Mouse (Mus musculus) heart, adult 2 months (tissue): ENCODE measurements around the gene Zfp750. TPM values are rescaled to one million over a fixed set of nuclear protein-coding genes. Genes with fewer than 3 reads are reported as not detected.

Experiments used
- DNase-seq, 2 experiments: peaks; one replicate each; pipeline ENCODE4 v3.0.0; 2021
- H3K27ac ChIP-seq: fragments of 200-600 bp; 2 replicates; pipeline ENCODE4 v1.8.1; 2022
- H3K27me3 ChIP-seq: fragments of 200-500 bp; 2 replicates; pipeline ENCODE4 v1.6.1; 2012; ENCODE audit warnings: mild to moderate bottlenecking, low read length, inconsistent platforms, mixed read lengths; ENCODE audit not compliant: control insufficient read depth, insufficient read depth
- H3K36me3 ChIP-seq: fragments of 200-500 bp; 2 replicates; pipeline ENCODE4 v1.6.1; 2012; ENCODE audit warnings: low read length, inconsistent platforms; ENCODE audit not compliant: control insufficient read depth, insufficient read depth
- H3K4me1 ChIP-seq: fragments of 200-500 bp; 2 replicates; pipeline ENCODE4 v1.6.1; 2011; ENCODE audit warnings: low read length; ENCODE audit not compliant: control insufficient read depth, insufficient read depth
- H3K4me3 ChIP-seq: fragments of 200-600 bp; 2 replicates; pipeline ENCODE4 v1.8.1; 2022
- H3K79me2 ChIP-seq: fragments of 200-500 bp; replicated peaks from 2 replicates; pipeline ENCODE4 v1.6.1; 2012; ENCODE audit warnings: mild to moderate bottlenecking, inconsistent platforms, low read length, moderate library complexity, mixed read lengths; ENCODE audit not compliant: control insufficient read depth, insufficient read depth
- H3K9ac ChIP-seq: fragments of 200-500 bp; 2 replicates; pipeline ENCODE4 v1.6.1; 2012; ENCODE audit warnings: low read depth, mild to moderate bottlenecking, control low read depth, inconsistent platforms, low read length, mixed read lengths
- CTCF ChIP-seq: fragments of 200-600 bp; IDR thresholded peaks from 2 replicates; pipeline ENCODE4 v1.8.1; 2022; ENCODE audit warnings: antibody characterized with exemption, mild to moderate bottlenecking, moderate library complexity
- EP300 ChIP-seq: fragments of 200-500 bp; IDR thresholded peaks from 2 replicates; pipeline ENCODE4 v1.6.1; 2011; ENCODE audit warnings: low read depth, low read length, control low read depth; ENCODE audit not compliant: insufficient read depth
- POLR2A ChIP-seq: fragments of 200-500 bp; IDR thresholded peaks from 2 replicates; pipeline ENCODE4 v1.6.1; 2011; ENCODE audit warnings: mild to moderate bottlenecking, low read depth, low read length, control low read depth; ENCODE audit not compliant: insufficient read depth
- WGBS: fragments of 180-500 bp; shearing (Covaris S2); methylation state at CpG from one replicate; pipeline ENCODE4 v1.1.7; 2018; 5-methylcytosine and 5-hydroxymethylcytosine counted together
- intact Hi-C: fragments of 180-260 bp; cut with DNase I; formaldehyde crosslinking; loops from one replicate; pipeline ENCODE4 v1.15.1; 2025
- polyA plus RNA-seq: library from polyadenylated mRNA; depleted of rRNA; stranded (reverse); fragments of >200 nt; gene quantifications from 2 replicates; pipeline ENCODE4 v1.2.3, GENCODE M21; 2012
- total RNA-seq, 2 experiments: library from RNA; stranded (reverse); gene quantifications; 2 replicates each; pipeline ENCODE4 v1.2.3; 2021

The Zfp750 gene
- total and polyA plus RNA-seq, 3 experiments: 0.09 to 0.21 (median 0.14) TPM

DNA sequence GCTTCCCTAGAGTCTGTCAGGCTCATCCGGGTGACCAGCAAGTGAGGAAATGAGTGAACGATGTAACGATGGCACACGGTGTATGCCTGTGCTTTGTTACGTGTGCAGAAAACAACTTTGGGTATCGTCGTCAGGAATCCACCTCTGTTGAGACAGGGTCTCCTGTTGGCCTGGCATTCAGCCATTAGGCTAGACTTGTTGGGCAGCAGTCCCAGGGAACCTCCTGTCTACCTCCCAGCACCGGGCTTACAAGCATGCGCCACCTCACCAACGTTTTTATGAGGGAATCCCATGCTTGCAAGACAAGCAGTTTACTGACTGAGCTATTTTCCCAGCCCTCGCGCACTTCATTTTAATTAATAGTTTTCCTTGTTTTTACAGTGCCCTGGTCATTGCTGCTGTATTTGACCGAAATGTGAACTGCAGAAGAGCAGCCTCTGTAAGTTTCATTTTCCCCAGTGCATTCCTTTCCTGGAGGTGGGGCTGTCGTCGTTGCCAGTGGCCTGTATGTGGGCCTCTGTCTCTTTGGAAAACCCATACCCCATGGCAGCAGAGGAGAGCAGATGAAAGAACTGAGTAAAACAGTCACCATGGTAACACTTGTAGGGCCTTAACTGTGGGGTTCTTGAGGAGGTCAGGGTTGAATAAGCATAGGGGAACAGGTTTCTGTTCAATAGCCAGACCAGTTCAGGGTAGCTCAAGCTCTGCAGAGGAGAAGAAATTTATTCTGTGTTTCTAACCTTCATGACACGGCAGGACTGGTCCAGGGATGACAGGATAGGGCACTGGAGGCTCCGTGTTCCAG is 30.9 kb upstream of the Zfp750 start:
- TF ChIP-seq EP300 (no peak), POLR2A (no peak), CTCF (no peak)
- H3K4me1 ChIP-seq: peaks cover 4% of the 10 kb centered on the region
- no peak overlapping the region for H3K27ac ChIP-seq
- no peak overlapping the region for H3K9ac ChIP-seq
- no peak for DNase-seq
- H3K27me3 ChIP-seq: no peaks in the 10 kb centered on the region
- no peak overlapping the region for H3K4me3 ChIP-seq
- no peaks in the 10 kb centered on the region for H3K36me3 ChIP-seq
- intact Hi-C loops: no loop called here
- 64% methylated on average over 17 of the region's 17 CpGs for WGBS
- no peaks in the 10 kb centered on the region for H3K79me2 ChIP-seq

GRCm38 (mm10) chr11:121548996-121549842 is 30.1 kb upstream of the Zfp750 start:
- Histone ChIP-seq H3K36me3 (no peaks in the 10 kb centered on the region), H3K79me2 (no peaks in the 10 kb centered on the region), H3K4me1 (peaks cover 4% of the 10 kb centered on the region), H3K27me3 (no peaks in the 10 kb centered on the region), H3K27ac (no peak overlapping the region), H3K4me3 (no peak overlapping the region), H3K9ac (no peak overlapping the region)
- 70% methylated on average over 12 of the region's 12 CpGs for WGBS
- DNase-seq: peak in 1 of 2 experiments; percentile 35
- intact Hi-C loops: no loop called here
- no peak for TF ChIP-seq EP300
- TF ChIP-seq POLR2A: no peak
- no peak for TF ChIP-seq CTCF

DNA sequence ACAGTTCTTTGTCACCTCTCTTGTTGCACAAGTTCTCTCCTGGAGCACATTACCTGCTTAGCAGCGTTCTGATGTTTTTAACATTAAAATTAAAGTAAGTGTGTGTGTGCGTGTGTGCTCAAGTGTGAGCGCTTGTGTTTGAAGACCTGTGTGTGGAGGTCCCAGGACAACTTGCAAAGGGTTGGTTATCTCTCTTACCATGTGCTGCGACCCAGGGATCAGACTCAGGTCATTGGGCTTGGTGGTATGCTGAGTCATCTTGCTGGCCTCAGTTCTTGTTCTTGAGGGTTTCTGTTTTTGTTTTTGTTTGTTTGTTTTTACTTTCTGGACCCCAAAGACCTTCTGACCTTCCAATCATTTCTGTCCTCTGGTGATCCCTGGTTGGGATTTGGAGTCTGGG is 28.8 kb upstream of the Zfp750 start:
- H3K4me1 ChIP-seq: peaks cover 4% of the 10 kb centered on the region
- 94% methylated on average over 4 of the region's 4 CpGs for WGBS
- DNase-seq: no peak
- H3K9ac ChIP-seq: no peak overlapping the region
- H3K27me3 ChIP-seq: no peaks in the 10 kb centered on the region
- H3K36me3 ChIP-seq: no peaks in the 10 kb centered on the region
- no peaks in the 10 kb centered on the region for H3K79me2 ChIP-seq
- no peak overlapping the region for H3K4me3 ChIP-seq
- TF ChIP-seq EP300: no peak
- no peak for TF ChIP-seq CTCF
- TF ChIP-seq POLR2A: no peak
- intact Hi-C loops: no loop called here
- no peak overlapping the region for H3K27ac ChIP-seq

GRCm38 (mm10) chr11:121547234-121547633 is 28.1 kb upstream of the Zfp750 start:
- peaks cover 3% of the 10 kb centered on the region for H3K4me1 ChIP-seq
- no peak overlapping the region for H3K9ac ChIP-seq
- TF ChIP-seq EP300 (no peak), POLR2A (no peak)
- WGBS: 70% methylated on average over 5 of the region's 5 CpGs
- DNase-seq: no peak
- H3K27ac ChIP-seq: no peak overlapping the region
- no peak overlapping the region for H3K4me3 ChIP-seq
- H3K27me3 ChIP-seq: no peaks in the 10 kb centered on the region
- no peaks in the 10 kb centered on the region for H3K79me2 ChIP-seq
- intact Hi-C loops: no loop called here
- H3K36me3 ChIP-seq: no peaks in the 10 kb centered on the region

GRCm38 (mm10) chr11:121545398-121546034 is 26.4 kb upstream of the Zfp750 start:
- H3K4me3 ChIP-seq: no peak overlapping the region
- H3K27ac ChIP-seq: no peak overlapping the region
- H3K9ac ChIP-seq: no peak overlapping the region
- peaks cover 2% of the 10 kb centered on the region; the same call in 1 of the 2 replicates for H3K4me1 ChIP-seq
- no peaks in the 10 kb centered on the region for H3K79me2 ChIP-seq
- whole genome bisulfite sequencing: 82% methylated on average over 3 of the region's 3 CpGs
- intact Hi-C loops: no loop called here
- H3K36me3 ChIP-seq: no peaks in the 10 kb centered on the region
- no peaks in the 10 kb centered on the region for H3K27me3 ChIP-seq
- TF ChIP-seq EP300: no peak
- no peak for TF ChIP-seq POLR2A
- TF ChIP-seq CTCF: no peak
- no peak for DNase-seq
